Mouse (Mus musculus) heart, postnatal 0 days (tissue): ENCODE measurements at regions not wholly inside any gene's neighbourhood (a gene's known extent, or its start where the extent isn't known, plus 50 kb on each side); places are given as distances from the start of the nearest gene placed in this dataset.

Source experiments
- ATAC-seq: fragments of 200-750 bp; cut with Nextera tagmentation; 2 replicates; pipeline ENCODE4 v1.8.0; 2017; ENCODE audit warnings: low read depth, moderate number of reproducible peaks, moderate library complexity; ENCODE audit not compliant: insufficient read depth
- DNase-seq: peaks from one replicate; pipeline ENCODE4 v3.0.0-alpha.2; 2016; ENCODE audit warnings: low spot score
- H3K27ac ChIP-seq: fragments of 300-500 bp; sonication (generic); 2 replicates; pipeline ENCODE4 v1.5.1; 2014; ENCODE audit warnings: low read depth, mild to moderate bottlenecking
- H3K27me3 ChIP-seq: fragments of 300-500 bp; sonication (generic); 2 replicates; pipeline ENCODE4 v1.6.1; 2014; ENCODE audit warnings: low read length, mixed read lengths; ENCODE audit not compliant: control insufficient read depth, insufficient read depth
- H3K36me3 ChIP-seq: fragments of 300-500 bp; sonication (generic); replicated peaks from 2 replicates; pipeline ENCODE4 v1.6.1; 2014; ENCODE audit warnings: low read length, mixed read lengths; ENCODE audit not compliant: control insufficient read depth, insufficient read depth
- H3K4me1 ChIP-seq: fragments of 300-500 bp; sonication (generic); 2 replicates; pipeline ENCODE4 v1.6.1; 2014; ENCODE audit warnings: antibody characterized with exemption; ENCODE audit not compliant: control insufficient read depth, insufficient read depth
- H3K4me2 ChIP-seq: fragments of 300-500 bp; sonication (generic); 2 replicates; pipeline ENCODE4 v1.6.1; 2014; ENCODE audit warnings: low read depth, mild to moderate bottlenecking, low read length, moderate library complexity
- H3K4me3 ChIP-seq: fragments of 300-500 bp; sonication (generic); 2 replicates; pipeline ENCODE4 v1.5.1; 2014; ENCODE audit warnings: low read depth, low read length
- H3K9ac ChIP-seq: fragments of 300-500 bp; sonication (generic); replicated peaks from 2 replicates; pipeline ENCODE4 v1.6.1; 2014; ENCODE audit warnings: low read depth, low read length, mixed read lengths
- H3K9me3 ChIP-seq: fragments of 300-500 bp; sonication (generic); replicated peaks from 2 replicates; pipeline ENCODE4 v1.6.1; 2016; ENCODE audit warnings: low read length; ENCODE audit not compliant: control insufficient read depth
- CTCF ChIP-seq: IDR thresholded peaks from 2 replicates; pipeline ENCODE4 v1.5.1; 2016; ENCODE audit warnings: antibody characterized with exemption, control low read depth, low read depth
- EP300 ChIP-seq: IDR thresholded peaks from 2 replicates; pipeline ENCODE4 v1.6.1; 2016; ENCODE audit warnings: antibody characterized with exemption, low read depth
- WGBS: fragments of 180-500 bp; shearing (Covaris S2); extraction: QIAGEN DNeasy Blood & Tissue Kit; methylation state at CpG from one replicate; pipeline ENCODE4 v1.1.7; 2014; 5-methylcytosine and 5-hydroxymethylcytosine counted together

- no peak overlapping the region for H3K4me3 ChIP-seq
- H3K4me2 ChIP-seq = no peak overlapping the region
- H3K9me3 ChIP-seq = no peaks in the 10 kb centered on the region
- 87% methylated on average over 9 of the region's 9 CpGs for WGBS
- TF ChIP-seq CTCF (no peak), EP300 (no peak)
- H3K27ac ChIP-seq = no peak overlapping the region
- H3K9ac ChIP-seq = no peak overlapping the region
- H3K4me1 ChIP-seq = no peaks in the 10 kb centered on the region
- no peaks in the 10 kb centered on the region for H3K27me3 ChIP-seq
- H3K36me3 ChIP-seq = no peaks in the 10 kb centered on the region
- no peak for ATAC-seq
- no peak for DNase-seq
These were observed 163.5 kb downstream of the Sem1 start for GRCm38 (mm10) chr6:6414654-6415610.

- no peak overlapping the region for H3K4me3 ChIP-seq
- H3K27me3 ChIP-seq = no peaks in the 10 kb centered on the region
- DNase-seq (no peak), ATAC-seq (no peak)
- no peak overlapping the region for H3K9ac ChIP-seq
- no peaks in the 10 kb centered on the region for H3K9me3 ChIP-seq
- no peaks in the 10 kb centered on the region for H3K4me1 ChIP-seq
- no peak overlapping the region for H3K4me2 ChIP-seq
- TF ChIP-seq CTCF (no peak), EP300 (no peak)
- H3K27ac ChIP-seq = no peak overlapping the region
- WGBS = 83% methylated on average over 3 of the region's 3 CpGs
- no peaks in the 10 kb centered on the region for H3K36me3 ChIP-seq
These were observed 180.5 kb downstream of the Sem1 start for GRCm38 (mm10) chr6:6397997-6398396.

GRCm38 (mm10) chr6:6389454-6390445 lies 172.8 kb upstream of the Slc25a13 start:
- DNase-seq (no peak), ATAC-seq (no peak)
- Histone ChIP-seq H3K27me3 (no peaks in the 10 kb centered on the region), H3K4me2 (no peak overlapping the region), H3K4me1 (no peaks in the 10 kb centered on the region), H3K4me3 (no peak overlapping the region), H3K9me3 (no peaks in the 10 kb centered on the region), H3K9ac (no peak overlapping the region), H3K36me3 (no peaks in the 10 kb centered on the region), H3K27ac (no peak overlapping the region)
- TF ChIP-seq CTCF = no peak
- TF ChIP-seq EP300 = no peak
- WGBS = 73% methylated on average over 16 of the region's 16 CpGs

- TF ChIP-seq EP300 = no peak
- no peak for TF ChIP-seq CTCF
- 46% methylated on average over 5 of the region's 5 CpGs for WGBS
- Histone ChIP-seq H3K4me2 (no peak overlapping the region), H3K4me3 (no peak overlapping the region), H3K9ac (no peak overlapping the region), H3K4me1 (no peaks in the 10 kb centered on the region), H3K27ac (no peak overlapping the region), H3K9me3 (no peaks in the 10 kb centered on the region), H3K27me3 (no peaks in the 10 kb centered on the region), H3K36me3 (no peaks in the 10 kb centered on the region)
- no peak for ATAC-seq
- no peak for DNase-seq
These were observed 172.0 kb upstream of the Slc25a13 start for GRCm38 (mm10) chr6:6388835-6389440.

- ATAC-seq (no peak), DNase-seq (no peak)
- no peaks in the 10 kb centered on the region for H3K9me3 ChIP-seq
- H3K4me1 ChIP-seq = no peaks in the 10 kb centered on the region
- H3K9ac ChIP-seq = no peak overlapping the region
- H3K4me2 ChIP-seq = no peak overlapping the region
- no peak overlapping the region for H3K27ac ChIP-seq
- H3K27me3 ChIP-seq = no peaks in the 10 kb centered on the region
- H3K4me3 ChIP-seq = no peak overlapping the region
- no peaks in the 10 kb centered on the region for H3K36me3 ChIP-seq
- 68% methylated on average over 5 of the region's 5 CpGs for WGBS
- TF ChIP-seq CTCF (no peak), EP300 (no peak)
These were observed 170.6 kb upstream of the Slc25a13 start for GRCm38 (mm10) chr6:6387571-6387970.
